Mouse (Mus musculus): ENCODE results near the gene Rab5b.

DNA sequence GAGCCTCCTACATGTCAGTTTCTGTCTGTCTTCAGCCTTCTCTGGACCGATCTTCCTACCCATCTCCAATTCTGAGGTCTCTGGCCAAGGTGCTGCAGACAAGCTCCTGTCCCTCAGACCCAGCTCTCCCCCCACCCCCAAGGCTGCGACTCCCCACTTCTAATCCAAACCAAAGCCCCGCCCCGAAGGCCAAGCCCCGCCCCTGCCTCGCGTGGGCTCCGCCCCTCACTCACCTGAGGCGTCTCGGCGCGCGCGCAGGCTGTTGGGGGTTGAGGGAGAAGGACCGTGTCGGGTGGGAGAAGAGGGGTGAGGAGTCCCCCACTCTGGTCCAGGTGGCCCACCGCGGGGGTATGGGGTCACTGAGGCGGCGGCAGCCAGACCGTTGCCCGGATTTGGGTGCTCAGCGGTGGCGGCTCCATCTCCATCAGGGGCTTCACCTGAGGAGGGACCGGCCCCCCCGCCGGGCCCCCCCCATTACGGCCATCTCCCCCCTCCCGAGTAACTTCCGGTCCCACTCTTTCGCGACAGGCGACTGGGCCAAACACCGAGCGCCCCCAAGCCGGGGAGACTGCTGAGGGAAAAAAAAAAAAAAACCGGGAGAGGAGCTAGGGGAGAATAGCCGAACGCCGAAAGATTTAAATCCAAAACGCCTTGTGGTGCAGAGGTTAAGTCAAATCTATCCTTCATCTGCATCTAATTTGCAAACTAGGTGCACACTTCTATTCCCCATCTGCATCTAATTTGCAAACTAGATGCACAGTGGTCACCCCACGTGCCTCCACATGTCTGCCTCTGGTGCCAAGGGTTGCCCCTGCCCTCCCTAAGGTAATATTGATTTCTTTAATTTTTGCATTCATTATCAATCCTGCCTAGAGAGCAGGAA, 27.0 kb downstream of the Rab5b start:
- no peak for TF ChIP-seq GATA1 (IDR thresholded peaks at IDR 0.05; ENCODE audit: borderline replicate concordance, low read length)
- TF ChIP-seq FLI1 (IDR thresholded peaks at IDR 0.05; ENCODE audit: low read length) = no peak

Data from megakaryocyte, embryonic 14.5 days (primary cell).